Mouse (Mus musculus) intestine, postnatal 0 days (tissue): ENCODE measurements around the gene Olfr458. TPM values are rescaled to one million over a fixed set of nuclear protein-coding genes. Genes with fewer than 3 reads are reported as not detected.
"Not testable (repeated sequence)": the region's sequence is repeated elsewhere in the genome, so short reads cannot be mapped to it uniquely, and the experiment has no call there.

ENCODE experiments used
- ATAC-seq: fragments of 200-750 bp; cut with Nextera tagmentation; 2 replicates; pipeline ENCODE4 v1.8.0; 2017; ENCODE audit warnings: mild to moderate bottlenecking, moderate TSS enrichment, moderate library complexity
- H3K27ac ChIP-seq: fragments of 300-500 bp; sonication (generic); 2 replicates; pipeline ENCODE4 v1.5.1; 2014; ENCODE audit warnings: mild to moderate bottlenecking, low read depth, low read length, moderate library complexity
- H3K27me3 ChIP-seq: fragments of 300-500 bp; sonication (generic); replicated peaks from 2 replicates; pipeline ENCODE4 v1.6.1; 2014; ENCODE audit warnings: low read length, mixed read lengths; ENCODE audit not compliant: control insufficient read depth, insufficient read depth
- H3K36me3 ChIP-seq: fragments of 300-500 bp; sonication (generic); 2 replicates; pipeline ENCODE4 v1.6.1; 2014; ENCODE audit warnings: mild to moderate bottlenecking, moderate library complexity; ENCODE audit not compliant: control insufficient read depth, insufficient read depth
- H3K4me1 ChIP-seq: fragments of 300-500 bp; sonication (generic); replicated peaks from 2 replicates; pipeline ENCODE4 v1.6.1; 2014; ENCODE audit warnings: antibody characterized with exemption, low read length, mixed read lengths; ENCODE audit not compliant: control insufficient read depth, insufficient read depth
- H3K4me2 ChIP-seq: fragments of 300-500 bp; sonication (generic); replicated peaks from 2 replicates; pipeline ENCODE4 v1.6.1; 2014; ENCODE audit warnings: low read depth, mild to moderate bottlenecking, moderate library complexity
- H3K4me3 ChIP-seq: fragments of 300-500 bp; sonication (generic); 2 replicates; pipeline ENCODE4 v1.5.1; 2014; ENCODE audit warnings: low read depth, low read length
- H3K9ac ChIP-seq: fragments of 300-500 bp; sonication (generic); 2 replicates; pipeline ENCODE4 v1.6.1; 2014; ENCODE audit warnings: mild to moderate bottlenecking, low read depth, low read length
- H3K9me3 ChIP-seq: fragments of 300-500 bp; sonication (generic); 2 replicates; pipeline ENCODE4 v1.6.1; 2016; ENCODE audit warnings: mixed run types; ENCODE audit not compliant: control insufficient read depth
- CTCF ChIP-seq: sonication (generic); IDR thresholded peaks from 2 replicates; pipeline ENCODE4 v1.5.1; 2016; ENCODE audit warnings: low read depth, mild to moderate bottlenecking, control low read depth, antibody characterized with exemption, moderate library complexity
- WGBS: fragments of 180-500 bp; shearing (Covaris S2); extraction: QIAGEN DNeasy Blood & Tissue Kit; methylation state at CpG from one replicate; pipeline ENCODE4 v1.1.7; 2014; 5-methylcytosine and 5-hydroxymethylcytosine counted together
- polyA plus RNA-seq: library from polyadenylated mRNA; unstranded; fragments of >200 nt; fragmentation: Nextera tagmentation; extraction: Ambion mirVana; gene quantifications from 2 replicates; pipeline ENCODE4 v1.2.1, GENCODE M21; 2015

Olfr458 gene
- polyA plus RNA-seq, 1 experiment from 2014 or later, result not detected

GRCm38 (mm10) chr6:42476235-42476634 lies 11.2 kb upstream of the Olfr458 start, which contains the start of gene Olfr457:
Olfr457 (minus strand) TSS chr6:42476335.
- Histone ChIP-seq H3K4me3 (no peak within 1 kb of the TSS), H3K27me3 (no peaks in the 10 kb centered on the region), H3K4me2 (no peak within 1 kb of the TSS), H3K36me3 (no peaks in the 10 kb centered on the region), H3K9me3 (no peaks in the 10 kb centered on the region), H3K27ac (no peak within 1 kb of the TSS), H3K9ac (no peak within 1 kb of the TSS), H3K4me1 (no peaks in the 10 kb centered on the region)
- no peak for TF ChIP-seq CTCF
- ATAC-seq, result no peak
- WGBS, result 54% methylated on average over 1 of the region's 1 CpGs

GRCm38 (mm10) chr6:42471298-42471697 lies 6.3 kb upstream of the Olfr458 start:
- 97% methylated on average over 4 of the region's 4 CpGs for WGBS
- H3K4me3 ChIP-seq, H3K9ac ChIP-seq, ATAC-seq, H3K27ac ChIP-seq, H3K9me3 ChIP-seq, H3K36me3 ChIP-seq, H3K4me1 ChIP-seq, H3K4me2 ChIP-seq, H3K27me3 ChIP-seq: not testable (repeated sequence)

GRCm38 (mm10) chr6:42470542-42470941 lies 5.5 kb upstream of the Olfr458 start:
- 87% methylated on average over 4 of the region's 4 CpGs for WGBS
- Histone ChIP-seq H3K4me2 (no peak overlapping the region), H3K4me3 (no peak overlapping the region), H3K4me1 (no peaks in the 10 kb centered on the region), H3K36me3 (no peaks in the 10 kb centered on the region), H3K27me3 (no peaks in the 10 kb centered on the region), H3K27ac (no peak overlapping the region), H3K9ac (no peak overlapping the region), H3K9me3 (no peaks in the 10 kb centered on the region)
- no peak for ATAC-seq
- no peak for TF ChIP-seq CTCF

GRCm38 (mm10) chr6:42447381-42447780 lies 17.6 kb downstream of the Olfr458 start:
- TF ChIP-seq CTCF, result no peak
- no peaks in the 10 kb centered on the region for H3K36me3 ChIP-seq
- 68% methylated on average over 2 of the region's 2 CpGs for WGBS

GRCm38 (mm10) chr6:42444491-42444890 lies 20.5 kb downstream of the Olfr458 start:
- no peak for ATAC-seq
- Histone ChIP-seq H3K4me1 (no peaks in the 10 kb centered on the region), H3K9me3 (no peaks in the 10 kb centered on the region), H3K4me2 (no peak overlapping the region), H3K9ac (no peak overlapping the region), H3K4me3 (no peak overlapping the region), H3K27ac (no peak overlapping the region), H3K36me3 (no peaks in the 10 kb centered on the region), H3K27me3 (no peaks in the 10 kb centered on the region)
- WGBS, result 68% methylated on average over 2 of the region's 2 CpGs
- TF ChIP-seq CTCF, result no peak

More at GRCm38 (mm10) chr6:42447381-42447780, 17.6 kb downstream of the Olfr458 start:
- Histone ChIP-seq H3K27ac (no peak overlapping the region), H3K4me3 (no peak overlapping the region), H3K4me2 (no peak overlapping the region), H3K4me1 (no peaks in the 10 kb centered on the region), H3K9me3 (no peaks in the 10 kb centered on the region), H3K9ac (no peak overlapping the region), H3K27me3 (no peaks in the 10 kb centered on the region)
- no peak for ATAC-seq

GRCm38 (mm10) chr6:42441395-42441794 lies 23.6 kb downstream of the Olfr458 start:
- H3K4me3 ChIP-seq, result no peak overlapping the region
- no peaks in the 10 kb centered on the region for H3K4me1 ChIP-seq
- no peaks in the 10 kb centered on the region for H3K9me3 ChIP-seq
- H3K27ac ChIP-seq, result no peak overlapping the region
- no peak overlapping the region for H3K4me2 ChIP-seq
- no peaks in the 10 kb centered on the region for H3K27me3 ChIP-seq
- ATAC-seq, result no peak
- no peaks in the 10 kb centered on the region for H3K36me3 ChIP-seq
- 42% methylated on average over 2 of the region's 2 CpGs for WGBS
- no peak overlapping the region for H3K9ac ChIP-seq
- TF ChIP-seq CTCF, result no peak

- no peaks in the 10 kb centered on the region for H3K36me3 ChIP-seq
- no peak overlapping the region for H3K9ac ChIP-seq
- H3K4me3 ChIP-seq, result no peak overlapping the region
- H3K4me1 ChIP-seq, result no peaks in the 10 kb centered on the region
- no peak overlapping the region for H3K27ac ChIP-seq
- WGBS, result 61% methylated on average over 2 of the region's 2 CpGs
- no peak for ATAC-seq
- no peaks in the 10 kb centered on the region for H3K9me3 ChIP-seq
- no peak for TF ChIP-seq CTCF
- H3K27me3 ChIP-seq, result no peaks in the 10 kb centered on the region
- no peak overlapping the region for H3K4me2 ChIP-seq
Observed at GRCm38 (mm10) chr6:42435490-42435889, 29.5 kb downstream of the Olfr458 start.
